Mouse (Mus musculus) bone marrow macrophage, adult 2 months (primary cell): ENCODE data around the gene Smcp. TPM values are rescaled to one million over a fixed set of nuclear protein-coding genes. Genes with fewer than 3 reads are reported as not detected.

Experiments
- H3K27ac ChIP-seq: 2 replicates; pipeline ENCODE4 v1.5.1; 2012; ENCODE audit warnings: low read depth, low read length; ENCODE audit not compliant: insufficient read depth
- H3K4me1 ChIP-seq: 2 replicates; pipeline ENCODE4 v1.6.1; 2012; ENCODE audit warnings: low read length; ENCODE audit not compliant: control insufficient read depth, insufficient read depth
- H3K4me3 ChIP-seq: 2 replicates; pipeline ENCODE4 v1.5.1; 2012; ENCODE audit warnings: mild to moderate bottlenecking, low read length, moderate library complexity; ENCODE audit not compliant: insufficient read depth
- CTCF ChIP-seq: IDR thresholded peaks from 2 replicates; pipeline ENCODE4 v1.5.1; 2012; ENCODE audit warnings: low read depth, mild to moderate bottlenecking, low read length, moderate library complexity
- POLR2A ChIP-seq: IDR thresholded peaks from 2 replicates; pipeline ENCODE4 v1.6.1; 2012; ENCODE audit warnings: mild to moderate bottlenecking, low read depth, low read length, borderline replicate concordance
- polyA plus RNA-seq: library from polyadenylated mRNA; stranded (reverse); fragments of >200 nt; gene quantifications from 2 replicates; pipeline ENCODE4 v1.2.4, GENCODE M21; 2012; ENCODE audit not compliant: missing spikeins, insufficient read depth, insufficient read length

Smcp gene
- polyA plus RNA-seq: not detected in 2 replicates

DNA sequence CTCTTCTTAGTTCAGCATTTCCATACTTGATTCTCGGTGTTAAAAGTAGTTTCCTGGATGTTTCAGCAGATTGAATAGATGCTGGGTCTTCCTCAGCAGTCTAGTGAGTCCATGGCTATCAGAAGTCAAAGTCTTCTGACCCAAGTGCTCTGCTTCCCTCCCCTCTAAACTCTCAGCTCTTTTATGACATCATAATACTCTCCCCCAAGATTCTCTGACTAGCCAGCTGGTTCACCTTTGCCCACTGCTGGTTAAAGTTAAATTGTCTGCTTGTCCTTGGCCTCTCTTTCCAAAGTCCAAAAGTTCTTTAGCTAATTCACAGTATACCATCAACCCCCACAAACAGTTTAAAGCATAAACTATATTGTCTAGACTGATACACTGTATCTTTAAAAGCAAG lies at the start of gene Smcp:
Smcp (minus strand) TSS at position 140 of the 400 bp plus-strand sequence.
- Histone ChIP-seq H3K4me3 (no peak within 1 kb of the TSS), H3K4me1 (no peaks in the 10 kb centered on the region), H3K27ac (no peak within 1 kb of the TSS)
- TF ChIP-seq POLR2A (no peak), CTCF (no peak)

GRCm38 (mm10) chr3:92638653-92638991 lies 49.8 kb upstream of the Smcp start:
- Histone ChIP-seq H3K4me1 (no peaks in the 10 kb centered on the region), H3K27ac (no peak overlapping the region), H3K4me3 (no peak overlapping the region)
- TF ChIP-seq CTCF: no peak
- TF ChIP-seq POLR2A: no peak

GRCm38 (mm10) chr3:92637745-92638652 lies 49.2 kb upstream of the Smcp start:
- Histone ChIP-seq H3K4me3 (no peak overlapping the region), H3K4me1 (no peaks in the 10 kb centered on the region), H3K27ac (no peak overlapping the region)
- TF ChIP-seq POLR2A (no peak), CTCF (no peak)

- no peak for TF ChIP-seq POLR2A
- no peak for TF ChIP-seq CTCF
- Histone ChIP-seq H3K4me1 (no peaks in the 10 kb centered on the region), H3K4me3 (no peak within 1 kb of the TSS), H3K27ac (no peak within 1 kb of the TSS)
Measured at GRCm38 (mm10) chr3:92621560-92621959, 32.8 kb upstream of the Smcp start, which contains the start of gene Lce6a. Gene Lce6a (minus strand): TSS chr3:92621660.

DNA sequence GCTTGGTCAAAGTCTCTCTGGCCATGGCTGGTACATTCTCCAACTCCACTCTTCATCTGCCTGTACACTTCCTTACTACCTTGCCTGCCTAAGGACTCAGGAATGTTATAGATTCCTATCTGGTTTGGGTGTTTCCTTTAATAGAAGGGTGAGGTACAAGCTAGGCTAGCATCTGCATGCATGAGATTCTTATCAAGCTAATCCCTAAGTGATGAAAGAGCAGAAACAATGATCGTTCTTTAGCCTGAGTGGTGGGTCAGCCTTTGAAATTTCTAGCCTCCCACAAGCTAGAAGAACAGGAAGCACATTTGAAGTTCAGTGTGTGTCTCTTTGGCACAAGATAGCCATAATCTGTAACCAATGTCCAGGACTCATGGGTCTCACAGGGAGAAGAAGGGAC lies 21.0 kb upstream of the Smcp start:
- Histone ChIP-seq H3K27ac (no peak overlapping the region), H3K4me3 (no peak overlapping the region), H3K4me1 (no peaks in the 10 kb centered on the region)
- TF ChIP-seq POLR2A (no peak), CTCF (no peak)

GRCm38 (mm10) chr3:92607392-92607791 lies 18.6 kb upstream of the Smcp start, which contains the start of gene 2210017I01Rik:
Gene 2210017I01Rik (minus strand): TSS chr3:92607492.
- TF ChIP-seq POLR2A (no peak), CTCF (no peak)
- no peak within 1 kb of the TSS for H3K27ac ChIP-seq

DNA sequence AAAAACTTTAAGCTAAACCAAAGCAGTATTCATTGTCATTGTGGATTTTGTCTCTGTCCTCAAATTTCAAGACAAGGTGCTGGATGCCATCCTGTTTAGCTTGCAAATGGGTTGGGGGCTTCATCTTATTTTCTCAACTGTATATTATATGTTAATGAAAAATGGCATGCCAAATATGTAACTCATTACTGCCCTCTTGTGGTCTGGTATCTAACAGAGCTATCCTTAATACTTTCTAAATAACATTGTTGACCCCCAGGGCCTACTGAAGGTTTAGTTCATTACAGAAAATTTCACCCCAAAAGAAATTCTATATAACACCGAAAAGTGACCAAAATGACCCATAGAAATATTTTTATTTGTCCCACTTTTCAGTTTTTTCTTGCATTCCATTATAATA lies 13.4 kb upstream of the Smcp start:
- no peak overlapping the region for H3K27ac ChIP-seq
- TF ChIP-seq POLR2A (no peak), CTCF (no peak)
- no peak overlapping the region for H3K4me3 ChIP-seq
- no peaks in the 10 kb centered on the region for H3K4me1 ChIP-seq

More at GRCm38 (mm10) chr3:92607392-92607791, 18.6 kb upstream of the Smcp start, which contains the start of gene 2210017I01Rik:
- Histone ChIP-seq H3K4me3 (no peak within 1 kb of the TSS), H3K4me1 (no peaks in the 10 kb centered on the region)

- no peak for TF ChIP-seq CTCF
- no peak for TF ChIP-seq POLR2A
- Histone ChIP-seq H3K27ac (no peak overlapping the region), H3K4me1 (no peaks in the 10 kb centered on the region), H3K4me3 (no peak overlapping the region)
Measured at GRCm38 (mm10) chr3:92600456-92600855, 11.7 kb upstream of the Smcp start.

DNA sequence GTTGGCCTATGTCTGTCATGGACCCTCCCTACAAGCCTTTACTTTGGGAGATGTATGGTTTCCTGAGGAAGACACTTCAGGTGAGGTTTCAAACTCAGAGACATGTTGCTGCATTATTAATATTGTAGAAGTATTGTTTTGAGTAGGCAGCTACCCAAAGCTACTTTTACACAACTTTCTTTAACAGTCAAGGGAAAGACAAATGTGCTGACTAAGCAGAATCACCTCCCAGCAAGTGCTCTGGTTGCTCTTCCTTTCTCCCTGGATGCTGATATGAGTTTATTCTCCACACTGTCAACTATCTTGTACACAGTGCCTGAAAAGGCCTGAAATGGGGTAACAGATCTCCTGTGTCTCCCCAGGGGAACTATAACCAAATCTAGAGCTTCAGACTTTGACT lies 11.2 kb upstream of the Smcp start:
- Histone ChIP-seq H3K4me1 (no peaks in the 10 kb centered on the region), H3K27ac (no peak overlapping the region), H3K4me3 (no peak overlapping the region)
- TF ChIP-seq CTCF (no peak), POLR2A (no peak)

DNA sequence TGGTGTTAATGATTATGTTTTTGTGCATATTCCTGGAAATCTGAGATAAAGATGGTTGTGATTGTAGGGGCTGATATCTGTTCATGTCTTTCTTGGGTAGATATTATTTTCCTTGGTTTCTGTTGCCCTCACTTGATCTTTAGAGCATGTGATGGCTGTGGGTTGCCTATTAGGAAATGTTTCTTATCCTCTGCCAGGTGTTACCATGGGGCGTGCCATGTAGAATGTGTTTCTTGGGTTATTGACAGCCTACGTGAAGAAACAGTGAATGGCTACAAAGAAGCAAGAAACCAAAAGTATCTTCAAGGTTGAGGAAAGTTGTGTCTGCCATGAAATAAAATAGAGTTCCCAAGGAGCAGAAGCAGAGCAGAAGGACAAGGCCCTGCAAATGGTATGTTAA lies 9.6 kb upstream of the Smcp start:
- no peak overlapping the region for H3K4me3 ChIP-seq
- no peak overlapping the region for H3K27ac ChIP-seq
- H3K4me1 ChIP-seq: no peaks in the 10 kb centered on the region
- TF ChIP-seq POLR2A (no peak), CTCF (no peak)
